Mouse (Mus musculus) ovary, adult 18-20 months (tissue): ENCODE measurements at regions not wholly inside any gene's neighbourhood (a gene's known extent, or its start where the extent isn't known, plus 50 kb on each side); places are given as distances from the start of the nearest gene placed in this dataset.
"Not testable (repeated sequence)": the region's sequence is repeated elsewhere in the genome, so short reads cannot be mapped to it uniquely, and the experiment has no call there.

Source experiments
- DNase-seq: peaks from one replicate; pipeline ENCODE4 v3.0.0; 2022; ENCODE audit warnings: low spot score, mixed read lengths

DNA sequence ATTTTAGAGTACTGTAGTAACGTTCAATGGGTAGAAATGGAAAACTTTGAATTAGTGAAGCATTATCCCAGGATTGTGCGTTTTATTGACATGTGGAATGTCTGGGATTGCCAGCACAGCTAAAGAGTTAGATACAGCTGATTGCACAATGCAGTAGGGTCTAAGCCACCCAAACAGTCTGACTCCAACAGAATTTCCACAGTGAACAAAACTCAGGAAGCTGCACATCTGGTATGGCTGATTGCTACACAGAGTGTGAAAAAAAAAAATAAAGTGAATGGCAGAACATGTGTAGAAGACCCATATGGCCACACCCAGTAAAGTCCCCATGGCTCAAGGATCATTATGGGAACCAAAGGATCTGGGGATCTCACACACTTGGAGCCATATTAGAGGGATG lies 596.0 kb upstream of the Igfbp3 start:
- no peak for DNase-seq

DNA sequence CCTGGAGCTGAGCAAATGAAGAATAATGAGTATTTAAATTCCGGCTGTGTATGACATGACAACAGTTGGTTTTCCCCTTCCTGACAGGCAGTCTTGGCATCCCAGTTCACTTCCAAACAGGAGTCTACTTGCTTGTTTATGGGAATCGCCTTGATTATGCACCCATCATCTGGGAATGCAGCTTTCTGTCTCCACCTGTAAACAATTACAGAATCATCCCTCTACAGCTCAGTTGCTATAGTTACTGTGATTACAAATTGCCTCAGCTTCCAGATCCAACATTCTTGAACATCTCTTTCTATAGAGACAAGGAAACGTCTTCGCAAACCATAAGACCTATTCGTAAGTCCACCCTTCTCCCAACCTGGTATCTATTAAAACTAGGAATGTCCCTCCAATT lies 582.6 kb upstream of the Igfbp3 start:
- no peak for DNase-seq

- no peak for DNase-seq
Observed at GRCm38 (mm10) chr11:7794206-7794605, 580.5 kb upstream of the Igfbp3 start.

- DNase-seq = no peak
Observed at GRCm38 (mm10) chr11:7780476-7781112, 566.9 kb upstream of the Igfbp3 start.

DNA sequence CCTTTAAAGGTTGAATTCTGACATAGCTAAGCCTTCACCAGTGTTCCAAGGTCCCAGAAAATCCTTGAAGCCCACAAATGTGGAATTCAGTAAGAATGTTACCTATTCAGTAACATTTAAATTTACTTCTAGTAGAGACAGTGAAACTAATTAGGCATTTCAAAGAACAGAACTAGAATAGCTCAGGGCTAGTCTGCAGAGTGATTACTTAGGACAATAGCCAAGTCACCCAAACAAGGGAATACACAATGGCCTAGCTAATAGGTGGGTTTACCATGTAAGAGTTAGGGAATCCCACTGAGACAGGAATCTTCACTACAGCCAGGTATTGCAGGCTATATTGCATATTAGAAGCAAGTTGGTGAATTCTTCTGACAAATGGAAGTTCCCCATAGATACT lies 561.6 kb upstream of the Igfbp3 start:
- not testable (repeated sequence) for DNase-seq

DNA sequence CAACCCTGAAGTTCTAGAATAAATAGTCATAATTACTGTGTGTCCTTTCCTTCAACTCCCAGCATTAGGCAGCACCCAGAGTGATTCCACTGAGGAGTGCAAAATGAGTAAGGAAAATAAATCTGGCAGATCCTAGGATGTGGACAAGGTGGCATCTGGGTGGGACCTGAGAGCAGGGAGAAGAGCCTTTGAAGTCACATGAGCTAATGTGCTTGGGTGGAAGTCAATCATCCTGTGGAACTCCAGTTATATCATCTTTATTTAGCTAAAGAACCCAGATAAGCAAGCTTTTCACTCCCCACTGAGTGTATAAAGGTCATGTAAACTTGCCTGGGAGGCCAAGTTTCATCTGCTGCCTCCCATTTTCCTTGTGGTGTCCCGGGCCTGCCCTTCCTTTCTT lies 551.6 kb upstream of the Igfbp3 start:
- DNase-seq = no peak

- DNase-seq = no peak
Observed at GRCm38 (mm10) chr11:7758862-7759467, 545.2 kb upstream of the Igfbp3 start.
